Mouse (Mus musculus): ENCODE measurements at regions not wholly inside any gene's neighbourhood (a gene's known extent, or its start where the extent isn't known, plus 50 kb on each side); places are given as distances from the start of the nearest gene placed in this dataset.

DNA sequence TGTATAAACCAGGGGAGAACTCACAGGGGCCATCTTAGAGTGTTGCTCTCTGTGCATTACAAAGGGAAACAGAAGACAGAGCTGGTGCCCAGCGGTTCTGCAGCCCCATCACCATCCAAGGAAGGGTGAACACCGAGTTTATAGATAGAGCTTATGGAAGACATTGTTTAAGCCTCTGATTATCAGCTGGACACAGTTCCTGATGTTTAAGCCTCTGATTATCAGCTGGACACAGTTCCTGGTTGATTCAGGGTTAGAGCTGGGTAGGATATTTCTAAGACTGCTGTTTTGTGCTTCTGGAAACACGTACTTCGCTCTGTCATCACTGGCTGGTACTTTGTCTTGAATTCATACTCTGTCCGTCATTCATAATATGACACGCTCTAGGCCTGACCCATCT lies 79.9 kb upstream of the Prickle1 start:
- Histone ChIP-seq H3K4me3 (no peak overlapping the region), H3K27ac (no peak overlapping the region)
- DNase-seq (ENCODE audit: low spot score in 2 of 2): no peak
- no peak for TF ChIP-seq CTCF (conservative IDR thresholded peaks at IDR 0.05)

DNA sequence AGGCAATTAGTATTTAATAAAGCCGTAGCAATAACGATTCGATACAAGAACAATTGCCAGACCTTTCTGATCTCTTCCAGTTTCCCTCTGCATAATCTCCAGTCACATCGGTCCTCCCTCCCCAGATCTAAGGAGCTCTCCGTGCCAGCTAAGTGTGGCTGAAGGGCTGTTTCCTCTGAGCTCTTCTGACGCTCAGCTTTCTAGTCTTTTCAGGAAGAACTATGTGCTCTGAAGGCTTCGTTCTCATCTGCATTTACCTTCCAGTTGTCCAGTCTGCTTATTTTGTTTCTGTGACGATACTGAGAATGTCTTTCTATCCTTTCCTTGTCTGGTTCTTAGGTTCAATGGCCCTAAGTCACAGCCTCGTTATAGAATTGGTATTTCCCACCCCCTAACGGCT lies 78.3 kb upstream of the Prickle1 start:
- Histone ChIP-seq H3K27ac (no peak overlapping the region), H3K4me3 (no peak overlapping the region)
- no peak for DNase-seq (ENCODE audit: low spot score in 2 of 2)
- TF ChIP-seq CTCF (conservative IDR thresholded peaks at IDR 0.05): no peak

DNA sequence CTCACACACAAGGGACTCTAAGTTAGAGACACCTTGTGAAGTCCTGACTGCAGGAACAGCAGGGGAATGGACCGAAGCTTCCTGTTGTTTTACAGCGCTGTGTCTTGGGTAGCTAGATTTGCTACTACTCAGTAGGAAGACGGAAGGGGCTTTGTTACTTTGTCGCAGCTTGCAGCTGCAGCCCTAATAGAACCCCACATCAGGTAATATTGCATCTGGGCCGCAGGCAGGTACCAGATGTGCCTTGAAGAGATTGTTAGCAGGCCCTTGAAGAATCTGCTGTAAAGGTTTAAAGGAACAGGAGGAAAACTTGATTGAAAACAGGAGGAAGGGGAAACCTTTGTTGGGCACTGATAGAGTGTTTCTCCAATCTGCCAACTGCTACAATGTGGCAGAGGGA lies 68.2 kb upstream of the Prickle1 start:
- H3K27ac ChIP-seq: no peak overlapping the region
- H3K4me3 ChIP-seq: no peak overlapping the region
- no peak for DNase-seq (ENCODE audit: low spot score in 2 of 2)
- no peak for TF ChIP-seq CTCF (conservative IDR thresholded peaks at IDR 0.05)

DNA sequence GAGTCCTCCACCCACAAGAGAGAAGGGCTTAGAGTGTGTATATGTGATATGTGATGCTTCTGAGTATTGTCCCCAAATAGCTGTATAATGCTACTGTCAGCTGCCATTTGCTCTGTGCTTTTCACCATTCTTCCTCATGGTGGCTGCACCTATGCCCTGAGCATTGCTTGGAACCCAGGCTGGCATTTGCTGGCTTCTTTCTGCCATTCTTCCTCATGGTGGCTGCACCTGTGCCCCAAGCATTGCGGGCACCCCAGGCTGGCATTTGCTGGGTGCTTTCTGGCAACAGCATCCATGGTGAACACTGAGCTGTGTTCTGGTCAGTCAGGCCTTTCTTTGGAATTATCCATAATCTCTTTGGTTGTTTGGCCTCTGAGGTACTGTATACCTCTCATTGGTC lies 66.9 kb upstream of the Prickle1 start:
- Histone ChIP-seq H3K27ac (no peak overlapping the region), H3K4me3 (no peak overlapping the region)
- DNase-seq (ENCODE audit: low spot score in 2 of 2): no peak
- no peak for TF ChIP-seq CTCF (conservative IDR thresholded peaks at IDR 0.05)

DNA sequence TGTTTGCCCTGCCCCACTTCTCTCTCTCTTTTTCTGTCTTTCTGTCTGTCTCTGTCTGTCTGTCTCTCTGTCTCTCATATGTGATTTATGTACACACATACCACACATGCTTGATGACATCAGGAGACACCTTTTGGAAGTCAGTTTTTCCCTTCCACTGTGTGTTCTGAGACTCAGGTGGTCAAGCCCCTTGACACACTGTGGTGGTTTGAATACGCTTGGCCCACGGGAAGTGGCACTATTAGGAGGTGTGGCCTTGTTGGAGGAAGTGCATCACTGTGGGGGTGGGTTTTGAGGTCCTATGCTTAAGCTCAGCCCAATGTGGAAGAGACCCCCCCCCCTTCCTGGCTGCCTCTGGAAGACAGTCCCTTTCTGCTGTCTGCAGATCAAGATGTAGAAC lies 66.1 kb upstream of the Prickle1 start:
- no peak for DNase-seq (ENCODE audit: low spot score in 2 of 2)
- no peak overlapping the region for H3K27ac ChIP-seq
- TF ChIP-seq CTCF (conservative IDR thresholded peaks at IDR 0.05): no peak
- H3K4me3 ChIP-seq: no peak overlapping the region

DNA sequence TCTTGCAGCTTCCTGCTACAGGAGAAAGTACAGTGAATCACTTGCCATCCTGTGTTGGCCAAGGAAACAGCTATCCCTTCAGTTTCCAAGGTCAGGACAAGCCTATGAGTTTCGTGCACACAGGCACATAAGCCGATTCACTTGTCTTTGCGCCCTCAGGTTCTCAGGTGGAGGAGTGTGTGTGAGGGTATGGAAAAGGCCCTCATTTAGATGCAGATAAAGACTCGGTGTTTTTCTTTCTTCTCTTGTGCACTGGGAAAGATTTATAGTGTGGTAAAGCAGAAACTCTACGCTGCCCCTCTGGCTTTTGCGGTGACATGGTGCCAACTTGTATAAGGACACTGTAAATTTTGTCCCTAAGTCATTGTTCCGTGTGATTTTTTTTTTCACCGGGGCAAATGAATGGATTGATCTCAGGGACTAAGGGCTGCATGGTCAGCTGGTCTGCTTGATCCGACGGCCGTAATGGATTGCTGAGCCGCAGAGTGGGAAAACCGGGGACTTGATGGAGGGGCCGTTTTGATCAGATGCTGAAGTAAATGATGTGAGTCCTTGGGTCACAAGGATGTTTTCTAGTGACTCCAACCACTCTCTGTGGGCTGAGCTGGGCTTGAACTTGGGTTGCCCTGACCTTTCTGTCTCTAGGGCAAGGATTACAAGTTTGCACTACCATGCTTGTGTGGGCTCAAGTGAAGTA lies 65.4 kb upstream of the Prickle1 start:
- H3K4me3 ChIP-seq: no peak overlapping the region
- no peak for DNase-seq (ENCODE audit: low spot score in 2 of 2)
- TF ChIP-seq CTCF (conservative IDR thresholded peaks at IDR 0.05): no peak
- no peak overlapping the region for H3K27ac ChIP-seq

DNA sequence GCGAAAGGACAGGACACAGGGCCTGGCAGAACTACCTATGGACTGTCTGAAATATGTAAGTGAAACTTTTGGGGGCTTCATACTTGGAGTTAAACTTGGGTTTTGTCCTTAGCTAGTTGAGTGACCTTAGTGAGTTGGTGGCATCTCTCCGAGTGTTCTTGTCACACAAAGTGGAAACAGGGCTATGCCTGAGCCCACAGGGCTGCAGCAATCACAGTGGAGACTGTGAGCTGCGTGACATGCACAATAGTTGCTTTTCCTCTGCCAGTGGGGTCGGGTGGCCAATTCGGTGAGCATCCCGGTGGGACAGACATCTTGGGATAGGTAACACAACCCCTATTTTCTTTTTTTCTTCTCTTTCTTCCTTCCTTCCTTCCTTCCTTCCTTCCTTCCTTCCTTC lies 61.5 kb upstream of the Prickle1 start:
- no peak for DNase-seq (ENCODE audit: low spot score in 2 of 2)
- no peak overlapping the region for H3K4me3 ChIP-seq
- TF ChIP-seq CTCF (conservative IDR thresholded peaks at IDR 0.05): no peak
- no peak overlapping the region for H3K27ac ChIP-seq

DNA sequence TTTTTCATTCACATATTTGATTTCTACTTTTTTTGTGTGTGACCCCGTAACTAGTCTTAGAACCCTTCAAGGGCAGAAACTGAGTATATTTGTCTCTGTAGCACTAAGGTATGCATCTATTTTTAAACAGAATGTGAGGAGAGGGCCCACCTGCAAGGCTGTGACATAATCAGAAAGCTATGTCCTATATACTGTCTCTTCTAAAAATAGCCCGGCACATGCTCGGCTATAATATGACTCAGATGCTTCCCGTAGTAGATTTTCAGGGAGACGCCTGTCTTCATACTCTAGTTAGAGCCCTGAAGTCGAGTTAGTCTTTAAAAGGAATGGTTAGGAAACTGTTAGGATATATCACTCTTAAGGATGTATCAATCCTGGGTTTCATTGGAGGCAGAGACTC lies 61.0 kb upstream of the Prickle1 start:
- no peak for DNase-seq (ENCODE audit: low spot score in 2 of 2)
- H3K27ac ChIP-seq: no peak overlapping the region
- H3K4me3 ChIP-seq: no peak overlapping the region
- TF ChIP-seq CTCF (conservative IDR thresholded peaks at IDR 0.05): no peak

DNA sequence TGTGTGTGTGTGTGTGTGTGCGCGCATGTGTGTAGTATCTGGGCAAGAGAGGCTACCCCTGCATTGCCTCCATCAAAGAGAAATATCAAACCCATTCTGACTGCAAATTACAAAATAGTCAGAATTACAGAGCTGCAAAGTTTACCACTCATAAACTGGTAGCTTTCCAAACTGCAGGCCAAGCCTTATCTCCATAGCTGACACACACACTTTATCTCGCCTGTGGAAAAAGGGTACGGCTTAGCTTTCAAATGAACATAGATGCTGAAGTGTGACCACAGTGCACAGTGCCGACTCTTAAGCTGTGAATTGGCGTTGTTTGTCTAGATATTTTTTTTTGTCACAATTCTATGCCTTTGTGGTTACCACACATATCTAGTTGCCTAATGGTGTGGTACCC lies 60.1 kb upstream of the Prickle1 start:
- Histone ChIP-seq H3K27ac (no peak overlapping the region), H3K4me3 (no peak overlapping the region)
- no peak for TF ChIP-seq CTCF (conservative IDR thresholded peaks at IDR 0.05)
- no peak for DNase-seq (ENCODE audit: low spot score in 2 of 2)

DNA sequence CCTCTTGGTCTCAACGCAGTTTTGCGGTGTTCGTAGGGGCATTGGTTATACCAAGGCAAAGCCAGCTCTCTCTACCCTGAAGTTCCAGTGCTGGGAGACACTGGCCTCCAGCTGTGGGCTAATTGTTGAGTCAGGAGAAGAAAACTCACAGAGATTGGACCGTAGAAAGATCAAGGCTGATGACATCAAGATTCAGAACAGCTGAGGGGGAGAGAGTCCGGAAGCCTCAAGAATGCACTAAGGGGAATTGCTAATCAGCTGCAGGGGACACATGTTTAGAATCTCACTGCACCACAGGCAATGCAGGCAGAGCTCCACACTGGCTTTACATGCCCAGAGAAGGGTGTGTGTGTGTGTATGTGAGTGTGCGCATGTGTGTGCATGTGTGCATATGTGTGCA lies 59.6 kb upstream of the Prickle1 start:
- Histone ChIP-seq H3K27ac (no peak overlapping the region), H3K4me3 (no peak overlapping the region)
- TF ChIP-seq CTCF (conservative IDR thresholded peaks at IDR 0.05): no peak
- no peak for DNase-seq (ENCODE audit: low spot score in 2 of 2)

DNA sequence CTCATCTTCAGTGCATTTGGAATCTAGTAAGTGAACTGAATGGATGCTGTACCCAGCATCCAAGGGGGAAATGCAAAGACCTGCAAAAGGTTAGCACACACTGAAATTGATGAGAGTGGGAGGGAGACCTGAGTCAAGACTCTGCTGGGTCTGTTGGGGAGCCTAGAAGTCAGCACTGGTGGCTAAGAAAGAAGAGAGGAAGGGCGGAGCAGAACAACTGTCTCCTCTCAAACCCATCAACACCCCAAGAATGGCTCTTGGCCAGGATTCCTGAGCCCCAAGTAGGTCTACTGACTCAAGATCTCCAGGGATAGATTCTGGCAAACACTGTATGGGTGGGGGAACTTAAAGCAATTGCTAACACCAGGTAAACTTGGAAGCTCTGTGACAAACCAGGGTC lies 57.7 kb upstream of the Prickle1 start:
- no peak for DNase-seq (ENCODE audit: low spot score in 2 of 2)

DNA sequence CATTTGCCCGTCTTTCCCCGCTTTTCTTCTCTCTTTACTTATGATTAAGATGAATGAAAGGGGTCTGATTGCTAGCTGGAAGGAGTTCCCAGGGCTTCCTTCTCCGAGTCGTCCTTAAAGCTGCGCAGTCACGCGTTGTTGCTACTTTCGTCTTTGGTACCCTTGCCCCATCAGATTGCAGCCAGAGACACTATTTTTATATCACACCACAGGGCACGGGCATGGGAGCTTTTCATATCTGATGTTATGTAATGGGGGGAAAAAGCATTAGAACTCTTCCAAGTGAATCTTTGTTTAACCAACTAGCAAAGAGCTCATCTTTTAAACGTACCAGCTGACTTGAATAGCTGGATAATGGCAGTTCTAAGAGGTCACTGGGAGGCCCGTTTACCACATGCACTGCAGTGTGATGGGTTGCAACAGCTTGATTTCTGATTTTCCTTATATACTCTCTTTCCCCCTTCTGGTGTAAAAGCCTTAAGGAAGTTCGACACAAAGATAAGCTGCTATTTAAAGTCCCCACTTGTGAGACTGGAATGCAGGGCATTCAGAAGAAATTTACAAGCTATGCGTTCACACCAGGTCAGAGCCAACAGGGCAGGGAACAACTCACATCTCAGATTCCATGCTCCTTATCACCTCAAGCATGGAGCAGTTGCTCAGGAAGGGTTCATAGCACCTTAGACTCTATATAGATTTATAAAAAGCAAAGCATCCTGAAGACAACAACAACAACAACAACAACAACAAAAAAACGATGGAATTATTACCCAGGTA lies 55.5 kb upstream of the Prickle1 start:
- no peak for DNase-seq (ENCODE audit: low spot score in 2 of 2)
- Histone ChIP-seq H3K4me3 (no peak overlapping the region), H3K27ac (no peak overlapping the region)
- TF ChIP-seq CTCF (conservative IDR thresholded peaks at IDR 0.05): no peak

More for the DNA sequence above, 57.7 kb upstream of the Prickle1 start:
- H3K27ac ChIP-seq: no peak overlapping the region
- no peak overlapping the region for H3K4me3 ChIP-seq
- no peak for TF ChIP-seq CTCF (conservative IDR thresholded peaks at IDR 0.05)

DNA sequence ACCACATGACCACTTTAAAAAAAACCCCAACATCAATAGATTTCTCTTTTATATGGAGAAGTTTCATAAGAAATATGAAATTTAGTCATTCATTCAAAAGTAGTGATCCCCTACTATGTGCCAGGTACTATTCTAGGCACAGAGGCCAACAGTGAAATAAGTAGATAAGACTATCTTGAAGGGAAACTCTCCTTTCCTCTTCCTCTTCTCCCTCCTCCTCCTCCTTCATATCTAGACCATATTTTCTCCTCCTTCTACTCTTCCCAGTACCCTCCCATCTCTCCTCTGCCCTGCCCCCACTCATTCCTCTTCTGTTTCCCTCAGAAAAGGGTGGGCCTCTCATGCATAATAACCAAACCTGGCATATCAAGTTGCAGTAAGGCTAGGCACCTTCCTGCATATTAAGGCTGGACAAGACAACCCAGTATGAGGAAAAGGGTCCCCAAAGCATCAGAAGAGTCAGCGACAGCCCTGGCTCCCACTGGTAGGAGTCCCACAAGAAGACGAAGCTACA lies 54.4 kb upstream of the Prickle1 start:
- Histone ChIP-seq H3K4me3 (no peak overlapping the region), H3K27ac (no peak overlapping the region)
- TF ChIP-seq CTCF (conservative IDR thresholded peaks at IDR 0.05): no peak
- DNase-seq (ENCODE audit: low spot score in 2 of 2): no peak

DNA sequence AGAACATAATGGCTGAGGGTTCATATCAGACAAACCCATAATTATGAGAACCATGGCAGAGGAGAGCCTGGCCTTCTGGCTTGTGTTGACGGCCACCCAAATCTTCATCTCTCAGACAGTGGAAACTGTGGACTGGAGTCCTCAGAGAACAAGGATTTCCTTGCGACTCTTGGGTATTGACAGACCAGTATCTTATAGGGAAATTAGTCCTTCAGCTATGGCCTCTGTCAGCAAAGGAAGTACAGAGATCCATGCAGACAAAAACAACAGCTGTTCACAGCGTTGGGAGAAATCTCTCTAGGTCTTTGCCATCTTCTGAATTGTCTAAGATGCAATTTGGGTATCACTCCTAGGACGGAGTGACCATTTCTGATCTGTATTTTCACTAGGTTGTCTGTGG lies 53.0 kb upstream of the Prickle1 start:
- no peak for TF ChIP-seq CTCF (conservative IDR thresholded peaks at IDR 0.05)
- DNase-seq (ENCODE audit: low spot score in 2 of 2): no peak
- no peak overlapping the region for H3K4me3 ChIP-seq
- H3K27ac ChIP-seq: no peak overlapping the region

All from layer of hippocampus, adult 2 months (tissue).